Mouse (Mus musculus): ENCODE results near the gene Inpp5a.

- TF ChIP-seq CTCF (IDR thresholded peaks at IDR 0.05; ENCODE audit: low read depth) (no peak), EP300 (optimal IDR thresholded peaks at IDR 0.05) (no peak)
Observed at GRCm38 (mm10) chr7:139528309-139529076, 139.6 kb downstream of the Inpp5a start.
